Mouse (Mus musculus) bone marrow, adult 2 months (tissue): Measurements from ENCODE around the gene Cnpy4. TPM values are rescaled to one million over a fixed set of nuclear protein-coding genes. Genes with fewer than 3 reads are reported as not detected.
"Not testable (repeated sequence)": the region's sequence is repeated elsewhere in the genome, so short reads cannot be mapped to it uniquely, and the experiment has no call there.

Experiments used
- H3K27ac ChIP-seq: fragments of 200-500 bp; 2 replicates; pipeline ENCODE4 v1.5.1; 2012; ENCODE audit warnings: low read depth, mild to moderate bottlenecking, control low read depth, inconsistent platforms, low read length; ENCODE audit not compliant: control insufficient read depth, poor library complexity, insufficient read depth
- H3K4me1 ChIP-seq: fragments of 200-500 bp; 2 replicates; pipeline ENCODE4 v1.6.1; 2011; ENCODE audit warnings: low read length; ENCODE audit not compliant: control insufficient read depth, insufficient read depth
- H3K4me3 ChIP-seq: fragments of 200-500 bp; replicated peaks from 2 replicates; pipeline ENCODE3; 2011; ENCODE audit warnings: mild to moderate bottlenecking, low read depth, low read length, control low read depth; ENCODE audit not compliant: control insufficient read depth
- CTCF ChIP-seq: fragments of 200-500 bp; IDR thresholded peaks from 2 replicates; pipeline ENCODE4 v1.5.1; 2011; ENCODE audit warnings: low read length, control low read depth; ENCODE audit not compliant: control insufficient read depth, insufficient read depth
- POLR2A ChIP-seq: fragments of 200-500 bp; IDR thresholded peaks from 2 replicates; pipeline ENCODE4 v1.6.1; 2011; ENCODE audit warnings: low read depth, mild to moderate bottlenecking, control low read depth, low read length, borderline replicate concordance; ENCODE audit not compliant: control insufficient read depth
- WGBS: fragments of 180-500 bp; shearing (Covaris S2); methylation state at CpG from one replicate; pipeline ENCODE4 v1.1.7; 2018; 5-methylcytosine and 5-hydroxymethylcytosine counted together
- polyA plus RNA-seq: library from polyadenylated mRNA; stranded (reverse); fragments of >200 nt; gene quantifications from 2 replicates; pipeline ENCODE4 v1.2.4, GENCODE M21; 2011; ENCODE audit warnings: low replicate concordance; ENCODE audit not compliant: missing spikeins, insufficient read depth, insufficient read length

The Cnpy4 gene
- polyA plus RNA-seq, 1 experiment: 19.6 TPM

DNA sequence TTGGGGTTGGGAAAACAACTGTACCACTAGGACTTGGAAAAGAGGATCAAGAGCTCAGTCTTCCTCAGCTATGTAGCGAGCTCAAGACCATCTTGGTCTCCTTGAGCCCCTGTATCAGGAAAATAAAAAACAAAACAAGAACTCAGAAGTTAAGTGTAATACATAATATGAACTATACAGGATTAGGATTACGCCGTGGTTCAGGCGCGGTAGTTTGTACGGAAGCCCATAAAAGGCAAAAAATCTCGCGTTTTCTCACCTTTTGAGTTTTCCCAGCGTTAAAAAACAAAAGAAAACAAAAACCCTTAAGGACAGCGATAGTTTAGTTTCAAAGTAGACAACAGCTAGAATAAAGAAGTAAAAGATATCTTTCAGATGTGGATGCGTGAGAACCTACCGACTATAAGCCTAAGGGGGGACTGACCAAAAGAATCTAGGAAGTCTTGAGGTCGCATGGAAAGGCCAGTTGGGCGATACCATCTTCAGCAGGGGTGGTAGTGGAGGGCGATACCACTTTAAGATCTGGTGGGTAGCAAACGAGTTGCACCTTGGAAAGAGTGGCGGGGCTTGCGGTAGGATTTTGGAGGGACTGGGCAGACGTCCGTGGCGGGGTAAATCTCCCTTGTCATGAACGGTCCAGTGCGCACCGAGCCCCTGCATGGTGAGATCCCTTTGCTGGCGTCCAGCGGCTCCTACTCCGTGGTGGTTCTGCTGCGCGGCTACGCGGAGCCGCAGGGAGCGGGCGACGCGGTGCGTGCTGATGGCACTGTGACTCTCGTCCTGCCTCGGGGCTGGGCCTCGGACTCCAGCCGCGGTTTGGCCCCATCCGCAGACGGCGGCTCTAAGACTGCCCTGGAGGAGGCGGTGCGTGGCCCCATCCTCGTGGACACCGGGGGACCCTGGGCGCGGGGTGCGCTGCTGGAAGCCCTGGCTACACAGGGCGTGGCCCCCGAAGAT lies 6.8 kb downstream of the Cnpy4 start, which contains the start of gene Mblac1:
Gene Mblac1, plus strand, starts transcription at position 544 of the 957 bp plus-strand sequence.
- WGBS: 1% methylated on average over 54 of the region's 54 CpGs
- Histone ChIP-seq H3K27ac (peak within 1 kb of the TSS; percentile 77), H3K4me3 (peak within 1 kb of the TSS; percentile 93), H3K4me1 (no peaks in the 10 kb centered on the region; the same call in 1 of the 2 replicates)
- TF ChIP-seq POLR2A (peak; percentile 78; the same call in 1 of the 2 replicates), CTCF (no peak)

DNA sequence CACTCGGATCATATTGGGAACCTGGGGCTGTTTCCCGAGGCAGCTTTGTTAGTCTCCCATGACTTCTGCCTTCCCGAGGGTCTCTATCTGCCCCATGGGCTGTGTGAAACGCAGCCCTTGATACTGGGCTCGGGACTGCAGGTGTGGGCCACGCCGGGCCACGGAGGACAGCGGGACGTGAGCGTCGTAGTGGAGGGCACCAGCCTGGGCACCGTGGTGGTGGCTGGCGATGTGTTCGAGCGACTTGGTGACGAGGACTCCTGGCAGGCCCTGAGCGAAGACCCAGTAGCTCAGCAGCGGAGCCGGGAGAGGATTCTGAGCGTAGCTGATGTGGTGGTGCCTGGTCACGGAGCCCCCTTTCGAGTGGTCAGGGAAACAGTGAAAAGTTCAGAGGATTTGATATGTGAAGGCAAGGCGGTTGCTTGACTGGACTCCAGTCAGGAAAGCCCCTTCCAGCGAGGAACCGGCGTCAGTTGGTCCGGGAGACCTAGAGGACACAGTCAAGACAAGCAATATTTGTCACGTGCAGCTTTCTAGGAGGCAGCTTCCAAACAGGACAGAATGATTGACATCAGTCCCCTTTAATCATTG lies 7.6 kb downstream of the Cnpy4 start:
- H3K27ac ChIP-seq: peak overlapping the region; percentile 77
- no peaks in the 10 kb centered on the region; the same call in 1 of the 2 replicates for H3K4me1 ChIP-seq
- H3K4me3 ChIP-seq: peak overlapping the region; percentile 93
- WGBS: 1% methylated on average over 29 of the region's 29 CpGs
- no peak for TF ChIP-seq CTCF
- no peak; the same call in 1 of the 2 replicates for TF ChIP-seq POLR2A

- Histone ChIP-seq H3K4me3 (peak overlapping the region; percentile 48), H3K4me1 (no peaks in the 10 kb centered on the region; the same call in 1 of the 2 replicates), H3K27ac (no peak overlapping the region)
- TF ChIP-seq CTCF: no peak
- 24% methylated on average over 7 of the region's 7 CpGs for WGBS
Measured at GRCm38 (mm10) chr5:138195463-138195862, 8.2 kb downstream of the Cnpy4 start.

DNA sequence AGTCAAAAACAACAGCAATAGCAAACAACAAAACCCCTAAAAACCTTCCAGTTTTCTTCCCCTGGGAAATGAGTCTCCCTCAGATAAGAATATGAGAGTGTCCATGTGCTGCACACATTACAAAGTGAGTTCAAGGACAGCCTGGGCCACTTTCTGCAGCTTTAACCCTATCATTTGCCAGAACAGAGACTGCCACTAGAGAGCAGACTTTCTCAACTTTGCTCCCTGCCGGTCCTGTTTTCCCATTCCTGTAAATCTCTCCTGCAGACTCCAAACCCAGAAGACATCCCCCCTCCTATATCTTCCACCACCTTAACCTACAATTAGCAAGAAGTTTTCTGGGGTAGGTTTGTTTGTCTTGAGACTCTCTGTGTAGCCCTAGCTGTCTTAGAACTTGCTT lies 12.3 kb downstream of the Cnpy4 start:
- TF ChIP-seq POLR2A (no peak), CTCF (no peak)
- no peaks in the 10 kb centered on the region for H3K4me1 ChIP-seq
- no peak overlapping the region for H3K4me3 ChIP-seq
- 8% methylated on average over 1 of the region's 1 CpGs for WGBS
- H3K27ac ChIP-seq: no peak overlapping the region

DNA sequence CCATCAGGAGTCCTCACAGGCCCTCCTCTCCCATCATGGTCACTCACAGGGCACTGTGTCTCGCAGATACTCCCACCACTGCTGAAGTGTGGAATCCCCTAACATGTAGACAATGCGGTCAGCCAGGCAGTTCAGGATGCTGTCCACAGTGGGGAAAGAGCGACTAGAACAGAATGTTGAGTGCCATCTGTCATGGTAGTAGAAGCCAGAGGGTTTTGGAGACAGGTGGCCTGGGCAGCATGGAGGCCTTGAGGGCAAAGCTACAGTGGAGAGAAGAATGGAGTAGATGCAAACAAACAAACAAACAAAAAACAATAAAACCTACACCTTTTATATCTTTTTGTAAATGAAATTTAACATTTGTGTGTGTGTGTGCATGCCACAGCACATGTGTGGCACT lies 14.8 kb downstream of the Cnpy4 start:
- 87% methylated on average over 3 of the region's 3 CpGs for WGBS
- no peak overlapping the region for H3K27ac ChIP-seq
- H3K4me3 ChIP-seq: no peak overlapping the region
- H3K4me1 ChIP-seq: no peaks in the 10 kb centered on the region
- no peak for TF ChIP-seq POLR2A
- TF ChIP-seq CTCF: no peak

DNA sequence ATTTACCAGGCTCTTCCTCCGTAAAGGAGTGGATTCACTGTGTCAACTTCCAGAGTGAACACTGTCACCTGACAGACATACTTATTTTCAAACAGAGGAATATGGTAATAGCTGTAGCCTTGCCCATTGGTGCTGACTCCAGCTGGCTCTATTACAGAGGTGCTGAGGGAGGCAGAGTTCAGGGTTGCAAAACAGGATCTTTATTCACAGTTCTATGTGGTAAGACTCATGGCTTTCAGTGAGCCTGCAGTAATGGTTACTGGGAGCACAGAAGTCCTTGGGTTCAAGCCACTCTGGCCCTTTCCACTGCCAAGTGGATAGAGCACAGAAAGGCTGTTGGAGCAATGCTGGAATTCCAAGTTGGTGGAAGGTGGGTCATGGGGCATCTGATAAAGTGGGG lies 20.0 kb downstream of the Cnpy4 start:
- no peak for TF ChIP-seq CTCF
- TF ChIP-seq POLR2A: no peak
- no peak overlapping the region for H3K4me3 ChIP-seq
- WGBS: 68% methylated on average over 1 of the region's 1 CpGs
- no peaks in the 10 kb centered on the region; the same call in 1 of the 2 replicates for H3K4me1 ChIP-seq
- H3K27ac ChIP-seq: no peak overlapping the region

DNA sequence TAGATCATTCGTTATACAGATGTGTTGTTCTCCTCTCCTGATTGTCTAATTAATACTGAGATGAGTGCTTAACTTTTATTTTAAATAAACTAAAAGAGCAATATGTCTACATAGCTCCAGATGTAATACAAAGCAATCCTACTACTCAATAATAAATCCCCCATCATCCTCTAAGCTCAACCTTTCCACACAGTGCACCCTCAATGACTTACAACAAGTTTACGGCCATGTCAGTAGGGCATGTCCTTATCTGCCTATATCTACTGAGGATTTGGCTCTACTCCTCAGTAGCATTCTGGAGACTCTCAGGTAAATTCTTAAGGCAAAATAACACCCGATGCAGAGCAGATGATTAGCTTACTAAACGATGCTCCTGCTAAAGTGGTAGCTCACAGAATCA lies 20.6 kb downstream of the Cnpy4 start:
- 72% methylated on average over 4 of the region's 4 CpGs for WGBS

GRCm38 (mm10) chr5:138216632-138217031 lies 29.3 kb downstream of the Cnpy4 start:
- H3K4me1 ChIP-seq, H3K4me3 ChIP-seq, H3K27ac ChIP-seq: not testable (repeated sequence)
- 91% methylated on average over 13 of the region's 13 CpGs for WGBS

More for the DNA sequence above, 20.6 kb downstream of the Cnpy4 start:
- TF ChIP-seq POLR2A: no peak
- no peak for TF ChIP-seq CTCF
- no peaks in the 10 kb centered on the region; the same call in 1 of the 2 replicates for H3K4me1 ChIP-seq
- H3K4me3 ChIP-seq: no peak overlapping the region
- H3K27ac ChIP-seq: no peak overlapping the region

GRCm38 (mm10) chr5:138219864-138220263 lies 32.6 kb downstream of the Cnpy4 start:
- TF ChIP-seq CTCF (no peak), POLR2A (no peak)
- no peaks in the 10 kb centered on the region; the same call in 1 of the 2 replicates for H3K4me1 ChIP-seq
- no peak overlapping the region for H3K4me3 ChIP-seq
- H3K27ac ChIP-seq: no peak overlapping the region
- WGBS: 59% methylated on average over 2 of the region's 2 CpGs
